Mouse (Mus musculus) heart, embryonic 14.5 days (tissue): Measurements from ENCODE around the gene Hmga1b. TPM values are rescaled to one million over a fixed set of nuclear protein-coding genes. Genes with fewer than 3 reads are reported as not detected.

Source experiments
- ATAC-seq: fragments of 200-750 bp; cut with Nextera tagmentation; 2 replicates; pipeline ENCODE4 v1.8.0; 2017; ENCODE audit warnings: low read depth, moderate TSS enrichment; ENCODE audit not compliant: insufficient number of reproducible peaks, insufficient read depth, low FRiP score
- H3K27ac ChIP-seq, 2 experiments: fragments of 200-500 bp in 1 of 2; fragments of 300-500 bp in 1 of 2; sonication (generic) in 1 of 2; replicated peaks in 1 of 2; 2 replicates each; pipeline ENCODE4 v1.5.1; 2012 to 2014; ENCODE audit warnings: low read depth in 2 of 2, low read length in 2 of 2, control low read depth in 1 of 2, mild to moderate bottlenecking in 1 of 2, mixed read lengths in 1 of 2; ENCODE audit not compliant: control insufficient read depth in 1 of 2, insufficient read depth in 1 of 2
- H3K27me3 ChIP-seq: fragments of 300-500 bp; sonication (generic); 2 replicates; pipeline ENCODE4 v1.6.1; 2014; ENCODE audit warnings: mild to moderate bottlenecking, low read length, control low read depth; ENCODE audit not compliant: control insufficient read depth, insufficient read depth
- H3K36me3 ChIP-seq: fragments of 300-500 bp; sonication (generic); 2 replicates; pipeline ENCODE4 v1.6.1; 2014; ENCODE audit warnings: mild to moderate bottlenecking, control low read depth, low read length, mixed read lengths; ENCODE audit not compliant: control insufficient read depth, insufficient read depth
- H3K4me1 ChIP-seq, 2 experiments: fragments of 200-500 bp in 1 of 2; fragments of 300-500 bp in 1 of 2; sonication (generic) in 1 of 2; 2 replicates each; pipeline ENCODE4 v1.6.1; 2012 to 2014; ENCODE audit warnings: low read length in 2 of 2, control low read depth in 1 of 2, mixed read lengths in 1 of 2; ENCODE audit not compliant: control insufficient read depth in 2 of 2, insufficient read depth in 2 of 2
- H3K4me2 ChIP-seq: fragments of 300-500 bp; sonication (generic); 2 replicates; pipeline ENCODE4 v1.6.1; 2014; ENCODE audit warnings: mild to moderate bottlenecking, low read length
- H3K4me3 ChIP-seq, 2 experiments: fragments of 200-500 bp in 1 of 2; fragments of 300-500 bp in 1 of 2; sonication (generic) in 1 of 2; 2 replicates each; pipeline ENCODE4 v1.5.1; 2012 to 2014; ENCODE audit warnings: low read length in 2 of 2, mild to moderate bottlenecking in 2 of 2, control low read depth in 1 of 2, low read depth in 1 of 2, moderate library complexity in 1 of 2; ENCODE audit not compliant: control insufficient read depth in 1 of 2, insufficient read depth in 1 of 2
- H3K9ac ChIP-seq: fragments of 300-500 bp; sonication (generic); 2 replicates; pipeline ENCODE4 v1.6.1; 2014; ENCODE audit warnings: mild to moderate bottlenecking, low read length
- H3K9me3 ChIP-seq: fragments of 300-500 bp; sonication (generic); 2 replicates; pipeline ENCODE4 v1.6.1; 2016; ENCODE audit warnings: low read length, control low read depth; ENCODE audit not compliant: control insufficient read depth
- WGBS: fragments of 180-500 bp; shearing (Covaris S2); extraction: QIAGEN DNeasy Blood & Tissue Kit; methylation state at CpG from one replicate; pipeline ENCODE4 v1.1.7; 2014; 5-methylcytosine and 5-hydroxymethylcytosine counted together
- polyA plus RNA-seq: library from polyadenylated mRNA; unstranded; fragments of >200 nt; fragmentation: Nextera tagmentation; extraction: Ambion mirVana; gene quantifications from 2 replicates; pipeline ENCODE4 v1.2.1, GENCODE M21; 2014

Gene Hmga1b
- polyA plus RNA-seq, 1 experiment from 2014 or later: 2.9 TPM

- H3K9ac ChIP-seq: peak overlapping the region; percentile 51; the same call in 1 of the 2 replicates
- H3K4me3 ChIP-seq: no peak overlapping the region
- H3K36me3 ChIP-seq: peaks cover under 1% of the 10 kb centered on the region; the same call in 1 of the 2 replicates
- ATAC-seq: peak; percentile 62
- H3K9me3 ChIP-seq: no peaks in the 10 kb centered on the region
- 9% methylated on average over 10 of the region's 10 CpGs for WGBS
- H3K4me1 ChIP-seq: peaks cover 9 to 11% of the 10 kb centered on the region in 2 experiments
- H3K4me2 ChIP-seq: no peak overlapping the region
- H3K27ac ChIP-seq: peak overlapping the region; percentile 36 to 43; a peak in 2 of 4 replicates
- no peaks in the 10 kb centered on the region for H3K27me3 ChIP-seq
These were observed 37.7 kb downstream of the Hmga1b start for GRCm38 (mm10) chr11:120800061-120800904.

GRCm38 (mm10) chr11:120804274-120804673 lies 41.7 kb downstream of the Hmga1b start:
- Histone ChIP-seq H3K9ac (no peak overlapping the region), H3K27ac (no peak overlapping the region), H3K9me3 (no peaks in the 10 kb centered on the region), H3K27me3 (no peaks in the 10 kb centered on the region), H3K4me1 (peaks cover 2 to 6% of the 10 kb centered on the region in 2 experiments), H3K36me3 (peaks cover 41% of the 10 kb centered on the region), H3K4me3 (no peak overlapping the region), H3K4me2 (no peak overlapping the region)
- WGBS: 76% methylated on average over 7 of the region's 7 CpGs
- ATAC-seq: no peak

GRCm38 (mm10) chr11:120804769-120805168 lies 42.2 kb downstream of the Hmga1b start:
- Histone ChIP-seq H3K4me3 (no peak overlapping the region), H3K4me1 (peaks cover 1 to 6% of the 10 kb centered on the region in 2 experiments), H3K27me3 (no peaks in the 10 kb centered on the region), H3K36me3 (peaks cover 46% of the 10 kb centered on the region), H3K9me3 (no peaks in the 10 kb centered on the region), H3K27ac (no peak overlapping the region), H3K9ac (no peak overlapping the region), H3K4me2 (no peak overlapping the region)
- 49% methylated on average over 4 of the region's 4 CpGs for WGBS
- ATAC-seq: no peak

- H3K4me3 ChIP-seq: no peak overlapping the region
- H3K36me3 ChIP-seq: peaks cover 54% of the 10 kb centered on the region
- ATAC-seq: no peak
- H3K4me1 ChIP-seq: no peaks in the 10 kb centered on the region
- 86% methylated on average over 7 of the region's 7 CpGs for WGBS
- no peaks in the 10 kb centered on the region for H3K9me3 ChIP-seq
- H3K9ac ChIP-seq: no peak overlapping the region
- no peaks in the 10 kb centered on the region for H3K27me3 ChIP-seq
- H3K4me2 ChIP-seq: no peak overlapping the region
- no peak overlapping the region for H3K27ac ChIP-seq
These were observed 43.0 kb downstream of the Hmga1b start for GRCm38 (mm10) chr11:120805375-120806298.

- Histone ChIP-seq H3K4me1 (no peaks in the 10 kb centered on the region), H3K9ac (no peak overlapping the region), H3K27ac (no peak overlapping the region), H3K9me3 (no peaks in the 10 kb centered on the region), H3K4me3 (no peak overlapping the region), H3K4me2 (no peak overlapping the region), H3K36me3 (peaks cover 78% of the 10 kb centered on the region), H3K27me3 (no peaks in the 10 kb centered on the region)
- WGBS: 80% methylated on average over 12 of the region's 12 CpGs
- ATAC-seq: no peak
These were observed 45.4 kb downstream of the Hmga1b start for GRCm38 (mm10) chr11:120808010-120808409.

GRCm38 (mm10) chr11:120812068-120812467 lies 49.5 kb downstream of the Hmga1b start:
- Histone ChIP-seq H3K9ac (no peak overlapping the region), H3K4me2 (no peak overlapping the region), H3K27me3 (no peaks in the 10 kb centered on the region), H3K9me3 (no peaks in the 10 kb centered on the region), H3K4me1 (no peaks in the 10 kb centered on the region), H3K27ac (no peak overlapping the region), H3K4me3 (no peak overlapping the region), H3K36me3 (peaks cover 100% of the 10 kb centered on the region)
- WGBS: 95% methylated on average over 16 of the region's 16 CpGs
- no peak for ATAC-seq
